ENCODE assay signal across 17 mouse cellular contexts in the genomic region with DNA sequence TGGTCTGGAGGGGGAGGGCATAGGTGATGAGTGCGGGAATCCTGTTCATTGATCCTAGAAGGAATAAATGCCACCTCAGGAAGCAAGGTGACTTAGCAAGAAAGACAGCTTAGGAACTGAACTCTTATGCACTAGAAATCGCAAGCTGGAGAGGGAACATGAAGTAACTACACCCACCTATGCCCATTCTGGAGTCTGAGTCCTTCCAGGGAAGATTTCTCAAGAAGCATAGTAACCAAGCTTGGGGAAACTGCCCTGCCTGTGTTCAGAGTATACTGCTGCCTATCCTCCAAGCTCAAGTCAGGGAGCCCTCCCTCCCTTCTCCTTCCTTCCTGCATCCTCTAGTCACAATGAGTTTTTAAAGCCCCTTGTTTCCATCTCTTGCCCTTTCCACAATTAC.
"Had no signal": no experiment of that assay in that cellular context is flagged by ENCODE, and none has a peak within 500 bp of the region (broad histone marks: within the 10 kb centered on the region; RNA-seq: fewer than 3 reads in every experiment).

No protein-coding gene starts in this region.

- ATAC-seq: liver, embryonic 12.5 days; liver, postnatal 0 days; lung, postnatal 0 days; midbrain, embryonic 13.5 days; midbrain, embryonic 15.5 days; midbrain, embryonic 16.5 days had no signal

- DNase-seq: left cerebral cortex, postnatal 4 days; liver; liver, embryonic 13.5 days; liver, postnatal 0 days; lung, adult 18-20 months; lung, adult 2 months; lung, embryonic 14.5 days; lung, postnatal 10 days; lung, postnatal 14 days; lung, postnatal 36 days; lung, postnatal 4 days; midbrain, embryonic 14.5 days had no signal
